Mouse (Mus musculus) embryo, embryonic 10 days (tissue): Measurements from ENCODE around the gene Gdf1.

Experiments used
- DNase-seq: peaks from one replicate; pipeline ENCODE4 v3.0.0-alpha.2; 2015; ENCODE audit warnings: low spot score

Gdf1 gene

GRCm38 (mm10) chr8:70329124-70329834 lies at the start of gene Gdf1:
Gene Gdf1 (plus strand): TSS chr8:70329817.
- DNase-seq: peak; percentile 76

GRCm38 (mm10) chr8:70281001-70281400 lies 48.6 kb upstream of the Gdf1 start:
- no peak for DNase-seq

GRCm38 (mm10) chr8:70282603-70283135 lies 46.9 kb upstream of the Gdf1 start, which contains the start of gene Homer3:
Gene Homer3 (plus strand): TSS chr8:70282827.
- DNase-seq: peak; percentile 91

GRCm38 (mm10) chr8:70283136-70284077 lies 46.2 kb upstream of the Gdf1 start:
- DNase-seq: peak; percentile 32

DNA sequence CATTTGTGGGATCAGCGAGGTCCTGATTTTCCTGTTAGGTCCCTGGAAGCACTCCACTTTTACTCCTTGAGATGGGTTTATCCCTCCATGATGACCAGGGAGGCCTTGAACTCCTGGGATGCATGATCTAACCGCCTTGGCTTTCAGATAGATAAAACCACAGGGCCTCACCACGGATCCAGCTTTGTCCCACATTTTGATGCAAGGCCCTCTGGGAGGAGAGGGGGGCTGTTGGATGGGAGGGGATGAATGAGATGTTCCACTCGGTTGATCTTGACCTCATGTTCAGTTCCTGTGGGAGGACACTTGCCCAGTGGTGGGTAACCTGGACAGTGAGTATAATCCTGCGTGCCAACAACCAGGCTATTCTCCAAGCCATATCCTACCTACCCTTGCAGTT lies 45.2 kb upstream of the Gdf1 start:
- no peak for DNase-seq

- DNase-seq: no peak
These were observed 44.3 kb upstream of the Gdf1 start for GRCm38 (mm10) chr8:70285304-70285703.

GRCm38 (mm10) chr8:70286737-70287136 lies 42.9 kb upstream of the Gdf1 start:
- no peak for DNase-seq

- DNase-seq: no peak
These were observed 35.6 kb upstream of the Gdf1 start for GRCm38 (mm10) chr8:70293988-70294405.

DNA sequence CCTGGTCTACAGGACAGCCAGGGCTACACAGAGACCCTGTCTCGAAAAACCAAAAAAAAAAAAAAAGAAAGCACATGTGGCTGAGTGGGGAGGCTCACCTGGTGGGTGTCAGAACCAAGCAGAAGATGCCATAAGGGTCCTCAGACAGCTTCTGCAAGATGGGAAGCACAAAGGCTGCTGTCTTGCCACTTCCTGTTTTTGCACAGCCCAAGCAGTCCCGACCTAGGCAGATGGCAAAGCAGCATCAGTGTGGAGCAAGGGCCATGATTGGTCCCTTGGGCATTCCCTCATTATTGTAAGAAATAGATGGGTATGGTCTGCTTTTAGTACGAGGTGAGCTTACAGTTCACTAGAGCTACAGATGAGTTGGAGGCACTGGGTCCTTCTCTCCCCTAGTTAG lies 28.7 kb upstream of the Gdf1 start:
- DNase-seq: no peak

DNA sequence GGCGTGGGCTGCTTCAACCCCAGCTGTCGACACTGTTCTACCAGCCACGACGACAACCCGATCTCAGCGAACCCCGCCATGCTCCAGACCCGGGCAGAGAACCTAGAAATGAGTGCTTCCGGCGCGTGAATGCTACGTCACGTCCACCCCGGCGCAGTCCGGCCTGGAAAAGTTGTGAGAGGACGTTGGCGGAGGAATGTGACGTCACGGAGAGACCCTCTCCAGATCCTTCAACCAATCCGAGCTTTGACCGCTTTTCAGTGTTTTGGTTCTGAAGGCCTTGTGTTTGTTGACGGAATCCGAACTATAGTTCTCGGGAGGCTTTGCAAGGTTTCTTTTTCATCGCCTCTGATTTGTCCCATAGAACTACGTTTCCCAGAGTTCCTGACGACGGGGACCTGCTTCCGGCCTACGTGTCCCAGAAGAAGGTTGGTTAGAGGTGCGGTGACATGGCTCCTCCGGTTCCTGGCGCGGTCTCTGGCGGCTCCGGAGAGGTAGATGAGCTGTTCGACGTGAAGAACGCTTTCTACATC lies 27.2 kb upstream of the Gdf1 start, which contains the start of the genes Ddx49 and Cope:
Gene Ddx49, minus strand, starts transcription at position 132 of the 533 bp plus-strand sequence.
Gene Cope, plus strand, starts transcription at position 161 of the 533 bp plus-strand sequence.
- peak; percentile 98 for DNase-seq

GRCm38 (mm10) chr8:70302901-70303300 lies 26.7 kb upstream of the Gdf1 start:
- DNase-seq: no peak

GRCm38 (mm10) chr8:70309311-70309710 lies 20.3 kb upstream of the Gdf1 start:
- DNase-seq: peak; percentile 60

DNA sequence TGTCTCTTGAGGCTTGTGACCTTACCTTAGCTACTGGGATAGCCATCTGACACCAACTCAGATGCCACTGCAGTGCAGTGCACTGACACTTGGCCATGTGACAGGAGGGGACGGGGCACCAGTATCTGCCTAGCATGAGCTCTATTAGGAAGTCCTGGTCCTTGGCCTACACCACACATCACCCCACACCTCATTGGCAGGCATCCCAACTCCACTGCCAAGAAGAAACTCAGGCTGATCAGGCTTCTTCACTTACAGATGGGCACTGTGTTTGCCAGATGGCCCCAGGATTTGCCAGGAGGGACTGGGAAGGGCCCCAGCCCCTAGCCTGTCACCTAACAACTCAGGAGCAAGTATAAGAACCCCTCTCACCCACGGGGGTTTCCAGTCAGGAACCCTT lies 16.2 kb upstream of the Gdf1 start:
- no peak for DNase-seq

DNA sequence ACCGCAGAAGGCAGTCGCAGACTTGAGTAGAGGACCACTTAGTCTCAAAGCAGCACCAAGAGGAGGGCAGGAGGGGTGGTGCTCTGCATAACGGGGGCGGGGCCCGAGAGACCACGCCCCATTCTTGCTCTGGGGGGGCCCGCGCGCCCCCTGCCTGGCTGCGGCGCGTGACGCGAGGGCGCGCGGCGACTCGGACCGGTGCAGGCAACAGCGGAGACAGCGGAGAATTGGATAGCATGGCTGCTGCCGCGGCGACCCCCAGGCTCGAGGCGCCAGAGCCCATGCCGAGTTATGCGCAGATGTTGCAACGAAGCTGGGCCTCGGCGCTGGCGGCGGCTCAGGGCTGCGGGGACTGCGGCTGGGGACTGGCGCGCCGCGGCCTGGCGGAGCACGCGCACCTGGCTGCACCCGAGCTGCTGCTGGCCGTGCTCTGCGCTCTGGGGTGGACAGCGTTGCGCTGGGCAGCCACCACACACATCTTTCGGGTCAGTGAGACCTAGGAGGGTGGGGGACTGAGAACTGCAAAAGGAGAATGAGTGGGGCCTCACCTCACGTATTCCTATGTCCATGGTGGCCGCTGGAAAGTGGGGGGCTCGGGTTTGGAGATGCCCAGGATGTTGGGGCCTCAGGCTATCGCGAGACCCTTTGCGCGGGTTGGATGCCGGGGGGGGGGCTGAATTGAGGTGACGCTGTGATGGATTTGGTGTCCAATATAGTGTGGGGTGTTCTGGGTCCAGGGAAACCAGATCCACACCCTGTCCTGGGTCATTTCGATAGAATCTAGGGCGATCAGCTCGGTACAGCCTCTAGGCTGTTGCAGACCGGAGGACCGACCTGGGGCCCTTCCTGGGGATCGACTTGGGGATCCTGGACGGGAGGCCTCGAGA lies 13.8 kb upstream of the Gdf1 start, which contains the start of gene Cers1:
Gene Cers1, plus strand, starts transcription at position 152 of the 887 bp plus-strand sequence.
- peak; percentile 81 for DNase-seq

DNA sequence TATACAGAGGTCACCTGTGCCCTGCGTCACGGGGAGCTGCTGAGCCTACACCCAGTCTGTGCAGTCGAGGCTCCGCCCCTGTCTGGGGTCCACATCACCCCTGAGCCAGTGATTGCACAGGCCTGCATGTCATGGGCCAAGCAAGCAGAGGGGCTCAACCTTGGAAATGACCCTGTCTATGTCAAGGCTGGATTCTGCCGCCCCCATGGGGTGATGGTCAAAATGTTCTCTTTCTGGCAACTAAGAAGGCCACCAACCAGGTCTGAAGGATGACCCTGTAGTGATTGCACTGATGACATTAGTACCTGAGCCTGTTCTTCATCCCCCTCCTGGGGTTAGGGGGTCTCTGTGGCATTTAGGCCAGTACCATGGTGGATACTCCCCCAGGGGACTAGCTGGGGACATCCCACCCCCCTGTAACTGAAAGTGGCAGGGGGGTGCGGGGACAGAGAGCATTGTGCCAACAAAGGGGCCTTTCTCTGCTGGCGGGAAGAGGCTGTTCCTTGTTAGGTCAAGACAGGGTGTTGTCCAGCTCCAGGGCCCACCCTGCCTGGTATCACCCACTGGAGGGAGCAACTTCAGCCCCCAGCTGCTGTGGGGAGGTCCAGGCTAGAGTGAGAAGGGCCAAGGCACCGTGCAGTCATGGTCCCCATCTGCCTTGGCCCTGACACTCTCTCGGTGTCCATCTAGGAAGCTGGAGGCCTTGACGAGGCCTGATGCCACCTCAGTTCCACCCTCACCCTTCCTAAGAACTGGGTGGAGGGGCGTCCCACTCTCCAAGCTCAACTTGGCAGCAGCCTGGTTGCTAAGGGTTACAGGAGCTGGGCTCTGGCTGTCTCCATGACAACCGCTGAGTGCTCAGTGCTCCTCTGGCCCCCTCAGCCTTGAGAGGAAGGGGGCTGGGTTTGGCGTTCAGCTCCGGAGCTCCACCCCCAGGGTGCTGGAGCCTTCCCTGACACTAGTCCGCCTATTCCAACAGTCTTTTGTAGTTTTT lies 12.8 kb upstream of the Gdf1 start:
- peak; percentile 93 for DNase-seq

DNA sequence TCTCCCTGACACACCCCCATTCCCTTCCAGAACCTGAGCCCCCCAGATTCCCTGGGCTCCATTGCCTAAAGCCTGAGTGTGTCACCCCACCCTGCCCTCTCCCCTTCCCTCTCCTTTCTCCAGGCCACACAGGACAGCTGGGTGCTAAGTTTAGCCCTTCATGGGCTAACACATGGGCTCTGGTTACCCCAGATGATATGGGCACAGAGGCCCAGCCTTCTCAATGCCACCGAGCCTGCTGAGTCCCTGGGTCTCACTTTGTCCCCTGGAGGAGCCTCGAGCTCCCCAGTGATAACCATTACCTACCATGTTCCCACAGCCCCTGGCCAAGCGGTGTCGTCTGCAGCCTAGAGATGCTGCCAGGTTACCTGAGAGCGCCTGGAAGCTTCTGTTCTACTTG lies 11.7 kb upstream of the Gdf1 start:
- no peak for DNase-seq

GRCm38 (mm10) chr8:70323716-70324115 lies 5.9 kb upstream of the Gdf1 start:
- no peak for DNase-seq

- DNase-seq: no peak
These were observed 2.1 kb upstream of the Gdf1 start for GRCm38 (mm10) chr8:70327512-70327911.

DNA sequence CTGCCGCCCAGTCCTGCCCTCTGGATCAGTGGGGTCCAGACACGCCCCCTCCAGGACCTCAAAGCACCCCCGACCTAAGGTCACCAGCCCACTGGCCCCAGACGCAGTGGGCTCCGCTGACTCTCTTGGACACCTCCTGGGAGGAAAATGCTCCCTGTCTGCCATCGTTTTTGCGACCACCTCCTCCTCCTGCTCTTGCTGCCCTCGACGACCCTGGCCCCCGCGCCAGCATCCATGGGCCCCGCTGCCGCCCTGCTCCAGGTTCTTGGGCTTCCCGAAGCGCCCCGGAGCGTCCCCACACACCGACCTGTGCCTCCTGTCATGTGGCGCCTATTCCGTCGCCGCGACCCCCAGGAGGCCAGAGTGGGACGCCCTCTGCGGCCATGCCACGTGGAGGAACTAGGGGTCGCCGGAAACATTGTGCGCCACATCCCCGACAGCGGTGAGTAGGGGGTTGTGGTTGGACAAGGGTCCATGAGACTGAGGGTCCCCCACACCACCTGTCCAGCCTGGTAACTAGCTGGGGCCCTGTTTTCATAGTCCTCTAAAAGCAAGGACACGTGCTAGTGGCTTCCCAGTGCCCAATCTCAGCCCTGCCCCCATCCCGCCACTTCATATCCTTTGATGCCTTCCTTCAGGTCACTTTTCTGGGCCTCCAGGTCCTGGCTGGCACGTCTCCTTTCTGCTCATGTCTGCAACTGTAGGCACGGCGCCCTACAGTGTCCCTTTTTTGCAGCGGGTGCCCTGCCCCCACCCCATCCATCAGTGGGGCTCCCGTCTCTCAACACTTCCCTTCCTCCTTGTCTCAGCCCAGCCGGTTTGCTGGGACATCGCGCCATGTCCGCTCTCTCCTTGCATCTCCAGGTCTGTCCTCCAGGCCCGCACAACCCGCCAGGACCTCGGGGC lies 471 bp downstream of the Gdf1 start:
- DNase-seq: peak; percentile 60
